Mouse (Mus musculus) Patski (cell line): ENCODE results near the gene Tbl1xr1. TPM values are rescaled to one million over a fixed set of nuclear protein-coding genes. Genes with fewer than 3 reads are reported as not detected.

Experiments
- ATAC-seq: fragments of 100-300 bp; one replicate; pipeline ENCODE4 v1.8.0; 2021
- CTCF ChIA-PET: fragments of 350-600 bp; sonication (Branson Sonifier 250); formaldehyde crosslinking; loops from one replicate; lab custom pipeline; 2022; ENCODE audit warnings: inconsistent platforms; lab: Charles Lee
- POLR2A ChIA-PET: fragments of 350-600 bp; sonication (Branson Sonifier 250); formaldehyde crosslinking; loops from one replicate; lab custom pipeline; 2022; ENCODE audit warnings: antibody characterized with exemption, inconsistent platforms; lab: Charles Lee
- DNase-seq: peaks from one replicate; pipeline ENCODE4 v3.0.0-alpha.2; 2011; ENCODE audit warnings: low read depth, low spot score
- H3K27me3 ChIP-seq: fragments of 371-371 bp; one replicate; pipeline ENCODE4 v1.5.1; 2021
- CTCF ChIP-seq: fragments of 100-300 bp; IDR thresholded peaks from one replicate; pipeline ENCODE4 v1.5.1; 2021
- in situ Hi-C: fragments of 300-500 bp; cut with MboI; formaldehyde crosslinking; loops from 3 replicates; pipeline ENCODE4 v1.11.1; 2018; ENCODE audit warnings: low pct_unique_long_range_greater_than_20kb, mixed read lengths
- polyA plus RNA-seq: library from polyadenylated mRNA; unstranded; gene quantifications from one replicate; pipeline ENCODE4 v1.2.3, GENCODE M21; 2021

Tbl1xr1 gene
- polyA plus RNA-seq, 1 experiment from 2014 or later = 36.5 TPM

DNA sequence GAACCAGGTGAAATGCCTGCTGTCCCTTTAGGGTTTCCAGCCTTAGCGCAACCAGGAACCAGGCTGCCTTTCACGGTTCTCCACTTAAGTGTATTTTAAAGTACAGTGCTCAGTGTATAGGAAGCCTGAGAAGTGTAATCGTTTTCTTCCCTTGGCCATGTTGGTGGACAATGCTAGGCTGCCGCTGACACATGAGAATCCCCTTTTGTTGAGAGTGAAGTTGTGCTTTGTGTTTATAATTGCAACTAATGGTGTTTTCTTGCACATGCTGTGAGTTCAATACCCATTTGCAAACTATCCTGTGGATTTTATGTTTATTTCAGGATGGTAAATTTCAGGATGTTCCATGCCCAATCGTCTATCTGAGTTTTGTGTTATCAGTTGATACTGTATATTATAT lies 146.6 kb downstream of the Tbl1xr1 start:
- TF ChIP-seq CTCF = no peak
- in situ Hi-C loops = no loop called here
- ChIA-PET CTCF (no interaction called here), POLR2A (no interaction called here)
- H3K27me3 ChIP-seq = no peaks in the 10 kb centered on the region
- DNase-seq (no peak), ATAC-seq (no peak)

DNA sequence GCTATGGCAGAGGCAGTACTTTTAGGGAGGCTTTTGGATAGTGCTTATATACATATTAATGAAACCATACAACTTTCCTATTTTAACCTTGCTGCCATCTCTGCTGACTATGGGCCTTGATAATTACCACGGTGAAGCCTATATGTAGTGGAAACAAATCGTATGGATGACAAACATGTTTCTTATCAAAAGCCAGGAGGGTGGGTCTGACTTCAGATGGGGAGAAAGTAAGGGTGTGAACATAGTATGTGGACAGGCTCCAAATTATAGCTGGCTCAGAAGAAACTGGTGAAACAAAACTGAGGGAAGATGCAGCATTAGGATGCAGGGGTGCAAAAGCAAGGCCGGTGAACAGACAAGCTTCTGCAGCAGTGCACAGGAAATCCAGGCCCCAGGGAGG lies 151.6 kb downstream of the Tbl1xr1 start:
- no peak for TF ChIP-seq CTCF
- CTCF ChIA-PET = interaction anchor here (1.6 kb wide), 1 partner anchor 12 kb away, joined by 3 read pairs; no protein-coding TSS in a partner anchor
- in situ Hi-C loops = no loop called here
- peaks cover 29% of the 10 kb centered on the region for H3K27me3 ChIP-seq
- no peak for ATAC-seq
- DNase-seq = no peak
- POLR2A ChIA-PET = no interaction called here

GRCm38 (mm10) chr3:22230635-22231034 lies 154.2 kb downstream of the Tbl1xr1 start:
- in situ Hi-C loops = no loop called here

DNA sequence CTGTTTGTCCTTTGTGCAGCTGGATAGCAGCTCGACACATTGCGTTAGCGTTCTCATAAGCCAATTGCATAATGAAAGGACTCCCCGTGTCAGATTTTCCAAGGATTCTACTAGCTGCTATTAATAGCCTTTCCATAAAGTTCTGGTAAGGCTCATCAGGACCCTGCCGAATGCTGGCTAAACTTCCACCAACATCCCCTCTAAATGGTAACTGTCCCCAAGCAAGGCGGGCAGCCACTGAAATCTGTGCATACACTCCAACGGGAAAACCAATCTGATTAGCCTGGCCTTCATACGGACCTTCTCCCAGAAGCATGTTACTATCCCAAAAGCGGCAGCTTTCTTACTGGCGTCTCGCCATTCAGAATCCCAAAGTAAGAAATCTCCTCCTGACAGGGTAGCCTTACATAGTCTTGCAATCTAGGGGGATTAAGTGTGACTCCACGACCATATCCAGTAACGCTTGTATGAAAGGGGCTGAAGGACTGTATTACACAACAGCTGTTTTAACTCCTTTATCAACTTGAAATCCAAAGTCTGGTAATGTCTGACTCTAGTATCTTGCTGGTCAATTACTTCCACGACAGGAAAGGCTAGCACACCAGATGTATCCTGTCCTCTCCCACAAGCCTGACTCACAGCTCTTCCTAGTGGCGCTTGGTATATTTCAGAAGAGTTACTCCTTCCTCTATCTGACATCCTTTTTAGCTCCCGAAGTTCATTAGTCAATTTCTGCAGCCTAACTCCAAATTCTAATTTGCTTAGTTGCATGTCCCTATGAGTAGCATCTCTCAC lies 161.9 kb downstream of the Tbl1xr1 start:
- ATAC-seq = no peak
- no peak for TF ChIP-seq CTCF
- POLR2A ChIA-PET = no interaction called here
- H3K27me3 ChIP-seq = no peaks in the 10 kb centered on the region
- in situ Hi-C loops = no loop called here
- CTCF ChIA-PET = interaction anchor here (1.5 kb wide), 1 partner anchor 11 kb away, joined by 3 read pairs; no protein-coding TSS in a partner anchor
- no peak for DNase-seq

More at GRCm38 (mm10) chr3:22230635-22231034, 154.2 kb downstream of the Tbl1xr1 start:
- no peak for DNase-seq
- POLR2A ChIA-PET = no interaction called here
- TF ChIP-seq CTCF = no peak
- peaks cover 31% of the 10 kb centered on the region for H3K27me3 ChIP-seq
- ATAC-seq = no peak
- CTCF ChIA-PET = interaction anchor here (1.2 kb wide), 2 partner anchors 15 to 24 kb away, joined by 3 to 4 read pairs; no protein-coding TSS in a partner anchor
